Mouse (Mus musculus) CH12F3 (cell line): ENCODE results near the gene Rhag.

Experiments
- in situ Hi-C: fragments of 300-500 bp; cut with MboI; formaldehyde crosslinking; loops from 2 replicates; pipeline ENCODE4 v1.14.3; 2020; ENCODE audit warnings: low sequenced_read_pairs

Rhag gene

GRCm38 (mm10) chr17:40874701-40875100 lies 63.8 kb downstream of the Rhag start:
- in situ Hi-C loops = no loop called here

- in situ Hi-C loops = no loop called here
These were observed 64.6 kb downstream of the Rhag start for GRCm38 (mm10) chr17:40875568-40875967.

- in situ Hi-C loops = no loop called here
These were observed 66.8 kb downstream of the Rhag start for GRCm38 (mm10) chr17:40877741-40878140.

GRCm38 (mm10) chr17:40879528-40879923 lies 68.6 kb downstream of the Rhag start:
- in situ Hi-C loops = no loop called here

GRCm38 (mm10) chr17:40879924-40880691 lies 69.2 kb downstream of the Rhag start, which contains the start of gene 9130008F23Rik:
TSS of gene 9130008F23Rik (minus strand) at chr17:40880559.
- in situ Hi-C loops = no loop called here

- in situ Hi-C loops = no loop called here
These were observed 71.2 kb downstream of the Rhag start for GRCm38 (mm10) chr17:40882172-40882571.

- in situ Hi-C loops = no loop called here
These were observed 74.2 kb downstream of the Rhag start for GRCm38 (mm10) chr17:40885155-40885554.

- in situ Hi-C loops = no loop called here
These were observed 77.1 kb downstream of the Rhag start for GRCm38 (mm10) chr17:40887849-40888536.
